Mouse (Mus musculus) megakaryocyte-erythroid progenitor cell, adult 5-6 weeks (primary cell): ENCODE measurements at regions not wholly inside any gene's neighbourhood (a gene's known extent, or its start where the extent isn't known, plus 50 kb on each side); places are given as distances from the start of the nearest gene placed in this dataset.

Experiments used
- ATAC-seq: replicated peaks from 2 replicates; pipeline ENCODE4 v1.8.0; 2016; ENCODE audit warnings: mild to moderate bottlenecking, inconsistent platforms; ENCODE audit not compliant: severe bottlenecking, poor library complexity, low FRiP score, low TSS enrichment

GRCm38 (mm10) chr9:90369568-90369967 lies 99.0 kb upstream of the Tbc1d2b start:
- ATAC-seq, result no peak

- peak; percentile 26; the same call in 1 of the 2 replicates for ATAC-seq
Measured at GRCm38 (mm10) chr9:90367745-90368144, 97.1 kb upstream of the Tbc1d2b start.

- ATAC-seq, result peak; percentile 100
Measured at GRCm38 (mm10) chr9:90326531-90326930, 55.9 kb upstream of the Tbc1d2b start.
